Mouse (Mus musculus) MEL (cell line): ENCODE measurements around the gene Mars2.

Experiments
- CHD1 ChIP-seq: IDR thresholded peaks from 2 replicates; pipeline ENCODE4 v1.6.1; 2012; ENCODE audit warnings: low read depth, mild to moderate bottlenecking, inconsistent platforms, low read length, improper control_type of control experiment
- CTCF ChIP-seq, 3 experiments: IDR thresholded peaks in 2 of 3; conservative IDR thresholded peaks in 1 of 3; 2 replicates each; pipeline ENCODE4 v1.5.1; 2011 to 2012; ENCODE audit warnings: low read length in 3 of 3, low read depth in 2 of 3, mild to moderate bottlenecking in 2 of 3, improper control_type of control experiment in 1 of 3, inconsistent platforms in 1 of 3, mixed read lengths in 1 of 3, moderate library complexity in 1 of 3; ENCODE audit not compliant: control insufficient read depth in 1 of 3, insufficient read depth in 1 of 3, poor library complexity in 1 of 3, severe bottlenecking in 1 of 3
- ELF1 ChIP-seq: IDR thresholded peaks from 2 replicates; pipeline ENCODE4 v1.6.1; 2014; ENCODE audit warnings: low read depth, mild to moderate bottlenecking, inconsistent platforms, low read length, improper control_type of control experiment, moderate library complexity
- EP300 ChIP-seq, 2 experiments: IDR thresholded peaks; 2 replicates each; pipeline ENCODE4 v1.6.1; 2011; ENCODE audit warnings: improper control_type of control experiment in 2 of 2, low read length in 2 of 2, low read depth in 1 of 2, mild to moderate bottlenecking in 1 of 2
- ETS1 ChIP-seq: IDR thresholded peaks from 2 replicates; pipeline ENCODE4 v1.6.1; 2012; ENCODE audit warnings: low read depth, mild to moderate bottlenecking, inconsistent platforms, low read length, improper control_type of control experiment, moderate library complexity
- KAT2A ChIP-seq: conservative IDR thresholded peaks from 2 replicates; pipeline ENCODE4 v1.6.1; 2012; ENCODE audit warnings: low read depth, low read length, improper control_type of control experiment, inconsistent platforms
- MAFK ChIP-seq: IDR thresholded peaks from 2 replicates; pipeline ENCODE4 v1.6.1; 2011; ENCODE audit warnings: low read depth, mild to moderate bottlenecking, low read length, improper control_type of control experiment, borderline replicate concordance
- MAZ ChIP-seq: IDR thresholded peaks from 2 replicates; pipeline ENCODE4 v1.6.1; 2012; ENCODE audit warnings: low read depth, mild to moderate bottlenecking, inconsistent platforms, low read length, improper control_type of control experiment
- POLR2A ChIP-seq, 2 experiments: IDR thresholded peaks; 2 replicates each; pipeline ENCODE4 v1.6.1; 2011 to 2012; ENCODE audit warnings: low read length in 2 of 2, mild to moderate bottlenecking in 2 of 2, control low read depth in 1 of 2, improper control_type of control experiment in 1 of 2, low read depth in 1 of 2, moderate library complexity in 1 of 2; ENCODE audit not compliant: control insufficient read depth in 1 of 2, insufficient read depth in 1 of 2, poor library complexity in 1 of 2
- SMC3 ChIP-seq: IDR thresholded peaks from 2 replicates; pipeline ENCODE4 v1.6.1; 2011; ENCODE audit warnings: low read depth, low read length, improper control_type of control experiment
- TAL1 ChIP-seq: IDR thresholded peaks from 2 replicates; pipeline ENCODE4 v1.6.1; 2012; ENCODE audit warnings: mild to moderate bottlenecking, inconsistent platforms, low read length, moderate library complexity, mixed read lengths
- TCF12 ChIP-seq: IDR thresholded peaks from 2 replicates; pipeline ENCODE4 v1.6.1; 2014; ENCODE audit warnings: low read depth, mild to moderate bottlenecking, inconsistent platforms, low read length, improper control_type of control experiment, moderate library complexity
- ZC3H11A ChIP-seq: IDR thresholded peaks from 2 replicates; pipeline ENCODE4 v1.6.1; 2012; ENCODE audit warnings: low read depth, mild to moderate bottlenecking, inconsistent platforms, low read length, improper control_type of control experiment
- ZNF384 ChIP-seq: IDR thresholded peaks from 2 replicates; pipeline ENCODE4 v1.6.1; 2012; ENCODE audit warnings: low read depth, mild to moderate bottlenecking, inconsistent platforms, low read length, improper control_type of control experiment

- TF ChIP-seq MAFK (no peak), CTCF (IDR thresholded peaks at IDR 0.05 in 2 of 3, conservative IDR thresholded peaks at IDR 0.05 in 1 of 3; ENCODE audit: control insufficient read depth in 1 of 3, insufficient read depth in 1 of 3, low read depth in 2 of 3, low read length in 3 of 3, poor library complexity in 1 of 3, severe bottlenecking in 1 of 3) (no peak), KAT2A (no peak), ZC3H11A (no peak), EP300 (IDR thresholded peaks at IDR 0.05; ENCODE audit: low read depth in 1 of 2, low read length in 2 of 2) (no peak), MAZ (no peak), POLR2A (IDR thresholded peaks at IDR 0.05; ENCODE audit: control insufficient read depth in 1 of 2, insufficient read depth in 1 of 2, low read depth in 1 of 2, low read length in 2 of 2, poor library complexity in 1 of 2) (no peak), ETS1 (no peak), TCF12 (no peak), ELF1 (no peak), TAL1 (no peak), ZNF384 (no peak), CHD1 (no peak), SMC3 (no peak)
Measured at GRCm38 (mm10) chr1:55238496-55238895, 1.5 kb downstream of the Mars2 start.
